Mouse (Mus musculus): ENCODE measurements around the gene Rnf215.
"Not testable (repeated sequence)": the region's sequence is repeated elsewhere in the genome, so short reads cannot be mapped to it uniquely, and the experiment has no call there.

The Rnf215 gene

GRCm38 (mm10) chr11:4148120-4148519 lies 13.1 kb downstream of the Rnf215 start:
- DNase-seq (ENCODE audit: low read depth), result no peak

- no peak for DNase-seq (ENCODE audit: low read depth)
Measured at GRCm38 (mm10) chr11:4148536-4149156, 13.6 kb downstream of the Rnf215 start.

GRCm38 (mm10) chr11:4149886-4150285 lies 14.9 kb downstream of the Rnf215 start:
- no peak for DNase-seq (ENCODE audit: low read depth)

GRCm38 (mm10) chr11:4153694-4154093 lies 18.7 kb downstream of the Rnf215 start:
- DNase-seq (ENCODE audit: low read depth), result no peak

- no peak for DNase-seq (ENCODE audit: low read depth)
Measured at GRCm38 (mm10) chr11:4155641-4156040, 20.6 kb downstream of the Rnf215 start.

GRCm38 (mm10) chr11:4158676-4159075 lies 23.7 kb downstream of the Rnf215 start:
- DNase-seq (ENCODE audit: low read depth), result no peak

GRCm38 (mm10) chr11:4159808-4160708 lies 25.1 kb downstream of the Rnf215 start, which contains the start of the genes Ccdc157 and Sf3a1:
Gene Ccdc157 (minus strand): TSS chr11:4160293.
Gene Sf3a1 (plus strand): TSS chr11:4160350.
- DNase-seq (ENCODE audit: low read depth), result peak; percentile 71

- DNase-seq (ENCODE audit: low read depth), result no peak
Measured at GRCm38 (mm10) chr11:4160758-4161480, 25.9 kb downstream of the Rnf215 start.

GRCm38 (mm10) chr11:4164701-4165100 lies 29.7 kb downstream of the Rnf215 start:
- DNase-seq (ENCODE audit: low read depth), result no peak

GRCm38 (mm10) chr11:4166467-4167090 lies 31.6 kb downstream of the Rnf215 start:
- no peak for DNase-seq (ENCODE audit: low read depth)

GRCm38 (mm10) chr11:4174586-4174985 lies 39.6 kb downstream of the Rnf215 start:
- peak; percentile 97 for DNase-seq (ENCODE audit: low read depth)

- DNase-seq (ENCODE audit: low read depth), result no peak
Measured at GRCm38 (mm10) chr11:4177716-4178115, 42.7 kb downstream of the Rnf215 start.

- peak; percentile 88 for DNase-seq (ENCODE audit: low read depth)
Measured at GRCm38 (mm10) chr11:4182061-4182460, 47.1 kb downstream of the Rnf215 start.

- DNase-seq (ENCODE audit: low read depth), result peak; percentile 67
Measured at GRCm38 (mm10) chr11:4183511-4183910, 48.5 kb downstream of the Rnf215 start.

- peak; percentile 63 for DNase-seq (ENCODE audit: low read depth)
Measured at GRCm38 (mm10) chr11:4184251-4184952, 49.4 kb downstream of the Rnf215 start.

- not testable (repeated sequence) for DNase-seq (ENCODE audit: low read depth)
Measured at GRCm38 (mm10) chr11:4185480-4185879, 50.5 kb downstream of the Rnf215 start.

- peak; percentile 93 for DNase-seq (ENCODE audit: low read depth)
Measured at GRCm38 (mm10) chr11:4186486-4187317, 51.7 kb downstream of the Rnf215 start, which contains the start of gene Tbc1d10a. Gene Tbc1d10a (plus strand): TSS chr11:4186789.

GRCm38 (mm10) chr11:4187318-4187700 lies 52.3 kb downstream of the Rnf215 start:
- DNase-seq (ENCODE audit: low read depth), result no peak

GRCm38 (mm10) chr11:4189182-4189581 lies 54.2 kb downstream of the Rnf215 start:
- DNase-seq (ENCODE audit: low read depth), result no peak

- peak; percentile 78 for DNase-seq (ENCODE audit: low read depth)
Measured at GRCm38 (mm10) chr11:4190677-4191076, 55.7 kb downstream of the Rnf215 start.
